Mouse (Mus musculus) G1E (cell line): ENCODE results near the gene Pcbp2. TPM values are rescaled to one million over a fixed set of nuclear protein-coding genes. Genes with fewer than 3 reads are reported as not detected.

ENCODE experiments used
- ATAC-seq: 2 replicates; pipeline ENCODE4 v1.8.0; 2016; ENCODE audit warnings: mild to moderate bottlenecking; ENCODE audit not compliant: insufficient number of reproducible peaks, poor library complexity, low FRiP score, severe bottlenecking; ENCODE audit errors: extremely low read depth
- DNase-seq: peaks from one replicate; pipeline ENCODE4 v3.0.0; 2012; ENCODE audit warnings: low spot score
- H3K27me3 ChIP-seq: 2 replicates; pipeline ENCODE4 v1.6.1; 2012; ENCODE audit warnings: mild to moderate bottlenecking, low read length, inconsistent platforms; ENCODE audit not compliant: insufficient read depth
- H3K36me3 ChIP-seq: replicated peaks from 2 replicates; pipeline ENCODE3; 2012; ENCODE audit warnings: mild to moderate bottlenecking, inconsistent platforms
- H3K4me1 ChIP-seq: 2 replicates; pipeline ENCODE4 v1.6.1; 2012; ENCODE audit warnings: low read depth, low read length, inconsistent platforms, mixed read lengths; ENCODE audit not compliant: insufficient read depth
- H3K4me3 ChIP-seq: 2 replicates; pipeline ENCODE4 v1.5.1; 2012; ENCODE audit warnings: low read depth, mild to moderate bottlenecking, inconsistent platforms, low read length, moderate library complexity, mixed read lengths
- H3K9me3 ChIP-seq: replicated peaks from 2 replicates; pipeline ENCODE4 v1.6.1; 2012; ENCODE audit warnings: inconsistent platforms
- CTCF ChIP-seq: IDR thresholded peaks from 2 replicates; pipeline ENCODE4 v1.5.1; 2012; ENCODE audit warnings: low read depth, low read length, inconsistent platforms, mixed read lengths
- GATA1 ChIP-seq: IDR thresholded peaks from 2 replicates; pipeline ENCODE4 v1.6.1; 2012; ENCODE audit warnings: borderline replicate concordance, low read length, inconsistent platforms, mixed read lengths
- GATA2 ChIP-seq: IDR thresholded peaks from 2 replicates; pipeline ENCODE4 v1.6.1; 2012; ENCODE audit warnings: low read depth, low read length, inconsistent platforms, borderline replicate concordance
- POLR2AphosphoS5 ChIP-seq: IDR thresholded peaks from 2 replicates; pipeline ENCODE4 v1.6.1; 2012; ENCODE audit warnings: low read depth, low read length, inconsistent platforms; ENCODE audit not compliant: insufficient replicate concordance
- TAL1 ChIP-seq: conservative IDR thresholded peaks from 2 replicates; pipeline ENCODE4 v1.6.1; 2012; ENCODE audit warnings: low read depth, low read length, inconsistent platforms, mixed read lengths
- polyA plus RNA-seq: library from polyadenylated mRNA; stranded (reverse); fragments of >175 nt; gene quantifications from 2 replicates; pipeline ENCODE4 v1.2.3, GENCODE M21; 2012
- total RNA-seq, 2 experiments: library from RNA; stranded (forward) in 1 of 2; stranded (reverse) in 1 of 2; fragments of 200-1000 nt in 1 of 2; fragments of >200 nt in 1 of 2; fragmentation: Nextera tagmentation in 1 of 2; gene quantifications; 2 replicates each; pipeline ENCODE4 v1.2.3; 2014 to 2017

Pcbp2 gene
- total and polyA plus RNA-seq, 3 experiments: 202 to 1,640 (median 876) TPM

- Histone ChIP-seq H3K4me3 (no peak overlapping the region), H3K9me3 (no peaks in the 10 kb centered on the region), H3K36me3 (peaks cover 95% of the 10 kb centered on the region), H3K4me1 (no peaks in the 10 kb centered on the region), H3K27me3 (no peaks in the 10 kb centered on the region)
- ATAC-seq (no peak), DNase-seq (no peak)
- TF ChIP-seq TAL1 (no peak), CTCF (no peak), GATA2 (no peak), GATA1 (no peak), POLR2AphosphoS5 (no peak)
Observed at GRCm38 (mm10) chr15:102532106-102532900, 62.0 kb downstream of the Pcbp2 start.

- H3K36me3 ChIP-seq: peaks cover 92% of the 10 kb centered on the region
- no peaks in the 10 kb centered on the region for H3K9me3 ChIP-seq
- ATAC-seq: no peak
- TF ChIP-seq CTCF (no peak), POLR2AphosphoS5 (no peak), TAL1 (no peak), GATA1 (no peak), GATA2 (no peak)
- no peak overlapping the region for H3K4me3 ChIP-seq
- H3K27me3 ChIP-seq: no peaks in the 10 kb centered on the region
- H3K4me1 ChIP-seq: no peaks in the 10 kb centered on the region
- DNase-seq: no peak
Observed at GRCm38 (mm10) chr15:102533926-102534325, 63.6 kb downstream of the Pcbp2 start.

- DNase-seq (no peak), ATAC-seq (no peak)
- no peaks in the 10 kb centered on the region for H3K27me3 ChIP-seq
- no peak for TF ChIP-seq TAL1
- TF ChIP-seq GATA2: no peak
- no peak for TF ChIP-seq CTCF
- no peak for TF ChIP-seq POLR2AphosphoS5
- TF ChIP-seq GATA1: no peak
- H3K36me3 ChIP-seq: peaks cover 79% of the 10 kb centered on the region
- no peaks in the 10 kb centered on the region for H3K9me3 ChIP-seq
- no peaks in the 10 kb centered on the region for H3K4me1 ChIP-seq
- H3K4me3 ChIP-seq: no peak overlapping the region
Observed at GRCm38 (mm10) chr15:102544801-102545200, 74.5 kb downstream of the Pcbp2 start.

GRCm38 (mm10) chr15:102546246-102546645 lies 75.9 kb downstream of the Pcbp2 start:
- no peaks in the 10 kb centered on the region for H3K4me1 ChIP-seq
- H3K36me3 ChIP-seq: peaks cover 69% of the 10 kb centered on the region
- no peak for DNase-seq

GRCm38 (mm10) chr15:102546677-102547427 lies 76.5 kb downstream of the Pcbp2 start:
- DNase-seq (no peak), ATAC-seq (no peak)
- Histone ChIP-seq H3K27me3 (no peaks in the 10 kb centered on the region), H3K9me3 (no peaks in the 10 kb centered on the region), H3K4me3 (no peak overlapping the region), H3K36me3 (peaks cover 70% of the 10 kb centered on the region), H3K4me1 (no peaks in the 10 kb centered on the region)
- TF ChIP-seq POLR2AphosphoS5: no peak
- TF ChIP-seq GATA2: no peak
- TF ChIP-seq CTCF: no peak
- no peak for TF ChIP-seq GATA1
- no peak for TF ChIP-seq TAL1

More at GRCm38 (mm10) chr15:102546246-102546645, 75.9 kb downstream of the Pcbp2 start:
- no peaks in the 10 kb centered on the region for H3K27me3 ChIP-seq
- H3K4me3 ChIP-seq: no peak overlapping the region
- no peak for ATAC-seq
- TF ChIP-seq TAL1: no peak
- no peaks in the 10 kb centered on the region for H3K9me3 ChIP-seq

- Histone ChIP-seq H3K4me1 (no peaks in the 10 kb centered on the region), H3K27me3 (no peaks in the 10 kb centered on the region), H3K36me3 (peaks cover 70% of the 10 kb centered on the region), H3K9me3 (no peaks in the 10 kb centered on the region), H3K4me3 (no peak overlapping the region)
- no peak for ATAC-seq
- DNase-seq: no peak
- TF ChIP-seq TAL1 (no peak), CTCF (no peak), GATA2 (no peak), POLR2AphosphoS5 (no peak), GATA1 (no peak)
Observed at GRCm38 (mm10) chr15:102547478-102547877, 77.1 kb downstream of the Pcbp2 start.

Other genes starting within 250 kb of the Pcbp2 start
- gene Itgb7, start 238.6 kb upstream of the Pcbp2 start, total RNA-seq (2014; fragmentation: Nextera tagmentation): 23.7 and 26.6 TPM in 2 replicates
- gene Itgb7, start 238.6 kb upstream of the Pcbp2 start, total RNA-seq (2017): 80.9 and 83.5 TPM in 2 replicates
- 22.1 and 27.2 TPM in 2 replicates for gene Itgb7, start 238.6 kb upstream of the Pcbp2 start, polyA plus RNA-seq
- gene Rarg, start 213.0 kb upstream of the Pcbp2 start, total RNA-seq (2014; fragmentation: Nextera tagmentation): 2.6 and 3.4 TPM in 2 replicates
- gene Rarg, start 213.0 kb upstream of the Pcbp2 start, total RNA-seq (2017): 1.0 and 1.9 TPM in 2 replicates
- gene Rarg, start 213.0 kb upstream of the Pcbp2 start, polyA plus RNA-seq: 1.8 and 2.2 TPM in 2 replicates
- not detected in 2 replicates for gene Gm9918, start 200.0 kb upstream of the Pcbp2 start, total RNA-seq (2014; fragmentation: Nextera tagmentation)
- 0.12 and 0.44 TPM in 2 replicates for gene Gm9918, start 200.0 kb upstream of the Pcbp2 start, total RNA-seq (2017)
- not detected in 2 replicates for gene Gm9918, start 200.0 kb upstream of the Pcbp2 start, polyA plus RNA-seq
- gene Mfsd5, start 191.1 kb upstream of the Pcbp2 start, total RNA-seq (2014; fragmentation: Nextera tagmentation): 24.5 and 25.8 TPM in 2 replicates
- 31.1 and 37.2 TPM in 2 replicates for gene Mfsd5, start 191.1 kb upstream of the Pcbp2 start, total RNA-seq (2017)
- 66.2 and 75.3 TPM in 2 replicates for gene Mfsd5, start 191.1 kb upstream of the Pcbp2 start, polyA plus RNA-seq
- gene Espl1, start 174.3 kb upstream of the Pcbp2 start, total RNA-seq (2014; fragmentation: Nextera tagmentation): 91.0 and 145 TPM in 2 replicates
- 15.8 and 23.8 TPM in 2 replicates for gene Espl1, start 174.3 kb upstream of the Pcbp2 start, total RNA-seq (2017)
- 33.1 and 35.5 TPM in 2 replicates for gene Espl1, start 174.3 kb upstream of the Pcbp2 start, polyA plus RNA-seq
- 113 and 119 TPM in 2 replicates for gene Pfdn5, start 144.4 kb upstream of the Pcbp2 start, total RNA-seq (2014; fragmentation: Nextera tagmentation)
- 271 and 276 TPM in 2 replicates for gene Pfdn5, start 144.4 kb upstream of the Pcbp2 start, total RNA-seq (2017)
- gene Pfdn5, start 144.4 kb upstream of the Pcbp2 start, polyA plus RNA-seq: 13.6 and 23.0 TPM in 2 replicates
- 37.5 and 45.9 TPM in 2 replicates for gene Myg1, start 138.8 kb upstream of the Pcbp2 start, total RNA-seq (2014; fragmentation: Nextera tagmentation)
- gene Myg1, start 138.8 kb upstream of the Pcbp2 start, total RNA-seq (2017): 30.1 and 35.2 TPM in 2 replicates
- gene Myg1, start 138.8 kb upstream of the Pcbp2 start, polyA plus RNA-seq: 72.6 and 87.5 TPM in 2 replicates
- 187 and 217 TPM in 2 replicates for gene Aaas, start 119.8 kb upstream of the Pcbp2 start, total RNA-seq (2014; fragmentation: Nextera tagmentation)
- gene Aaas, start 119.8 kb upstream of the Pcbp2 start, total RNA-seq (2017): 110 and 126 TPM in 2 replicates
- 199 and 288 TPM in 2 replicates for gene Aaas, start 119.8 kb upstream of the Pcbp2 start, polyA plus RNA-seq
- not detected in 2 replicates for gene Sp7, start 103.4 kb upstream of the Pcbp2 start, total RNA-seq (2014; fragmentation: Nextera tagmentation)
- 0.06 and 0.16 TPM in 2 replicates for gene Sp7, start 103.4 kb upstream of the Pcbp2 start, total RNA-seq (2017)
- not detected in 2 replicates for gene Sp7, start 103.4 kb upstream of the Pcbp2 start, polyA plus RNA-seq
- 92.4 and 93.8 TPM in 2 replicates for gene Sp1, start 64.4 kb upstream of the Pcbp2 start, total RNA-seq (2014; fragmentation: Nextera tagmentation)
- 42.3 and 50.5 TPM in 2 replicates for gene Sp1, start 64.4 kb upstream of the Pcbp2 start, total RNA-seq (2017)
- 16.4 and 35.8 TPM in 2 replicates for gene Sp1, start 64.4 kb upstream of the Pcbp2 start, polyA plus RNA-seq
- not detected in 2 replicates for gene Amhr2, start 25.2 kb upstream of the Pcbp2 start, total RNA-seq (2014; fragmentation: Nextera tagmentation)
- not detected in 2 replicates for gene Amhr2, start 25.2 kb upstream of the Pcbp2 start, total RNA-seq (2017)
- not detected in 2 replicates for gene Amhr2, start 25.2 kb upstream of the Pcbp2 start, polyA plus RNA-seq
- 78.6 and 94.0 TPM in 2 replicates for gene Prr13, start 11.5 kb upstream of the Pcbp2 start, total RNA-seq (2014; fragmentation: Nextera tagmentation)
- gene Prr13, start 11.5 kb upstream of the Pcbp2 start, total RNA-seq (2017): 84.1 and 86.0 TPM in 2 replicates
- gene Prr13, start 11.5 kb upstream of the Pcbp2 start, polyA plus RNA-seq: 122 and 254 TPM in 2 replicates
- 28.7 TPM in 1 of 2 replicates, not detected in the other for gene Gm10337, start 33.2 kb downstream of the Pcbp2 start, total RNA-seq (2014; fragmentation: Nextera tagmentation)
- not detected in 2 replicates for gene Gm10337, start 33.2 kb downstream of the Pcbp2 start, total RNA-seq (2017)
- not detected in 2 replicates for gene Gm10337, start 33.2 kb downstream of the Pcbp2 start, polyA plus RNA-seq
- gene Map3k12, start 46.5 kb downstream of the Pcbp2 start, total RNA-seq (2014; fragmentation: Nextera tagmentation): 0.75 and 1.4 TPM in 2 replicates
- 1.9 TPM in 2 replicates for gene Map3k12, start 46.5 kb downstream of the Pcbp2 start, total RNA-seq (2017)
- 0.60 and 0.72 TPM in 2 replicates for gene Map3k12, start 46.5 kb downstream of the Pcbp2 start, polyA plus RNA-seq
- gene Tarbp2, start 47.7 kb downstream of the Pcbp2 start, total RNA-seq (2014; fragmentation: Nextera tagmentation): 9.5 and 11.6 TPM in 2 replicates
- 32.9 and 41.6 TPM in 2 replicates for gene Tarbp2, start 47.7 kb downstream of the Pcbp2 start, total RNA-seq (2017)
- gene Tarbp2, start 47.7 kb downstream of the Pcbp2 start, polyA plus RNA-seq: 58.6 and 63.8 TPM in 2 replicates
- gene Npff, start 54.4 kb downstream of the Pcbp2 start, total RNA-seq (2014; fragmentation: Nextera tagmentation): 3.2 and 5.1 TPM in 2 replicates
- gene Npff, start 54.4 kb downstream of the Pcbp2 start, total RNA-seq (2017): 1.1 and 1.8 TPM in 2 replicates
- 0.70 and 0.92 TPM in 2 replicates for gene Npff, start 54.4 kb downstream of the Pcbp2 start, polyA plus RNA-seq
- gene Gm28047, start 154.5 kb downstream of the Pcbp2 start, total RNA-seq (2014; fragmentation: Nextera tagmentation): not detected in 2 replicates
- not detected in 2 replicates for gene Gm28047, start 154.5 kb downstream of the Pcbp2 start, total RNA-seq (2017)
- gene Gm28047, start 154.5 kb downstream of the Pcbp2 start, polyA plus RNA-seq: 0.04 TPM in 1 of 2 replicates, not detected in the other
- gene Atf7, start 154.9 kb downstream of the Pcbp2 start, total RNA-seq (2014; fragmentation: Nextera tagmentation): 188 and 200 TPM in 2 replicates
- 19.4 and 29.3 TPM in 2 replicates for gene Atf7, start 154.9 kb downstream of the Pcbp2 start, total RNA-seq (2017)
- gene Atf7, start 154.9 kb downstream of the Pcbp2 start, polyA plus RNA-seq: 13.6 and 14.6 TPM in 2 replicates
- 274 and 321 TPM in 2 replicates for gene Atp5g2, start 201.8 kb downstream of the Pcbp2 start, total RNA-seq (2014; fragmentation: Nextera tagmentation)
- 77.5 and 80.3 TPM in 2 replicates for gene Atp5g2, start 201.8 kb downstream of the Pcbp2 start, total RNA-seq (2017)
- gene Atp5g2, start 201.8 kb downstream of the Pcbp2 start, polyA plus RNA-seq: 130 and 167 TPM in 2 replicates